Mouse (Mus musculus) intestine, embryonic 15.5 days (tissue): ENCODE results near the gene Ralgds. TPM values are rescaled to one million over a fixed set of nuclear protein-coding genes. Genes with fewer than 3 reads are reported as not detected.

Source experiments
- ATAC-seq: fragments of 200-750 bp; cut with Nextera tagmentation; 2 replicates; pipeline ENCODE4 v1.8.0; 2017; ENCODE audit warnings: moderate TSS enrichment, moderate library complexity
- H3K27ac ChIP-seq: fragments of 300-500 bp; sonication (generic); 2 replicates; pipeline ENCODE4 v1.5.1; 2015; ENCODE audit warnings: mild to moderate bottlenecking, inconsistent platforms
- H3K27me3 ChIP-seq: fragments of 300-500 bp; sonication (generic); replicated peaks from 2 replicates; pipeline ENCODE4 v1.6.1; 2015; ENCODE audit warnings: inconsistent platforms
- H3K36me3 ChIP-seq: fragments of 300-500 bp; sonication (generic); 2 replicates; pipeline ENCODE4 v1.6.1; 2015; ENCODE audit warnings: inconsistent platforms
- H3K4me1 ChIP-seq: fragments of 300-500 bp; sonication (generic); replicated peaks from 2 replicates; pipeline ENCODE4 v1.6.1; 2015; ENCODE audit warnings: inconsistent platforms
- H3K4me2 ChIP-seq: fragments of 300-500 bp; sonication (generic); replicated peaks from 2 replicates; pipeline ENCODE4 v1.6.1; 2015; ENCODE audit warnings: mild to moderate bottlenecking, inconsistent platforms
- H3K4me3 ChIP-seq: fragments of 300-500 bp; sonication (generic); replicated peaks from 2 replicates; pipeline ENCODE4 v1.5.1; 2015; ENCODE audit warnings: inconsistent platforms
- H3K9ac ChIP-seq: fragments of 300-500 bp; sonication (generic); 2 replicates; pipeline ENCODE4 v1.6.1; 2015; ENCODE audit warnings: inconsistent platforms
- H3K9me3 ChIP-seq: fragments of 300-500 bp; sonication (generic); 2 replicates; pipeline ENCODE4 v1.6.1; 2016; ENCODE audit warnings: inconsistent platforms
- WGBS: fragments of 180-500 bp; shearing (Covaris S2); methylation state at CpG from one replicate; pipeline ENCODE4 v1.1.7; 2015; 5-methylcytosine and 5-hydroxymethylcytosine counted together
- polyA plus RNA-seq: library from polyadenylated mRNA; unstranded; fragments of >200 nt; fragmentation: Nextera tagmentation; extraction: Ambion mirVana; gene quantifications from 2 replicates; pipeline ENCODE4 v1.2.1, GENCODE M21; 2015

Ralgds gene
- polyA plus RNA-seq, 1 experiment from 2014 or later: 28.3 TPM

DNA sequence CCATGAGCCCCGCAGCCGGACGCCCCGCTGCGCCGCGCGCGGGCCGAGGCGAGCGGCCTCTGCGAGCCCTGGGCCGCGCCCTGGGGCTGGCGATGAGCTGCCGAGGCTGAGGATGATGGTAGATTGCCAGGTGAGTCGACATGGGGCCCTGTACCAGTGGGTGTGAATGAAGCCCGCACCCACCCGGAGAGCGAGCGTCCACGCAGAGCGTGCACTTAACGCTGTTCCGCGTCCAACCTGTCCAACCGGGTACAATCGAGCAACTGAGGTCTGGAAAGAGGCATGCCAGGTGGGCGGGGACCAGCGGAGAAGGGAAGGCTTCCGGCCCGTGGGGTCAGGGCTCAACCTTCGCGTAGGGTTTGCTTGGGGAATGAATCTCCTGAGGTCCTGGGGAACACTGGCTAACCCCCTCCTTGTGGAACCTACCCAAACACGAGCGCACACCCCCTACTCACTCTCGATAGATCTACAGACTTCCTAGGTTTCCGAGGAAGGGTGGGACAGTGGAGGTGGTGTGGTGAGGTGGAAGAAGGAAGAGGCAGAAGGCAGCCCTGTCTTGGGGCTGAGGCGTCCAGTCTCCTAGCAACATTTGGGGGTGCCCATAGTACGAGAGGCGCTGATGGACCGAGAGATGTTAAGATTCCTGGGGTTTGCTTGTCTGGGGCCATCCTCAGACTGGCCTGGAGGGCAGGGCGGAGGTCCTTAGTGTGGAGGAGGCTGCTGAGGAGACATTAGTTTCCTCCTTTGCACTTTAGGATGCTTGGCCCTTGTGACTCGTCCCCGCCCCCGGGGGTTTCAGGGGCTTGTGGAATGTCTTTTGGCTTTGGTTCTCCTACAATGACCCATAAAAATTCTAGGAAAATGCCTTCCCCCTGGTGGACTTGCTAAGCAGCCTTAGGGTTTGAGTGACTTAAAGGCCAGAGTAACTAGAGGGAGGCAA lies 776 bp downstream of the Ralgds start:
- Histone ChIP-seq H3K4me2 (peak overlapping the region; percentile 98), H3K27ac (peak overlapping the region; percentile 78), H3K27me3 (no peaks in the 10 kb centered on the region), H3K4me1 (peaks cover 21% of the 10 kb centered on the region), H3K9ac (peak overlapping the region; percentile 81), H3K4me3 (peak overlapping the region; percentile 78), H3K36me3 (no peaks in the 10 kb centered on the region), H3K9me3 (no peaks in the 10 kb centered on the region)
- peak; percentile 61 for ATAC-seq
- WGBS: 4% methylated on average over 47 of the region's 47 CpGs

DNA sequence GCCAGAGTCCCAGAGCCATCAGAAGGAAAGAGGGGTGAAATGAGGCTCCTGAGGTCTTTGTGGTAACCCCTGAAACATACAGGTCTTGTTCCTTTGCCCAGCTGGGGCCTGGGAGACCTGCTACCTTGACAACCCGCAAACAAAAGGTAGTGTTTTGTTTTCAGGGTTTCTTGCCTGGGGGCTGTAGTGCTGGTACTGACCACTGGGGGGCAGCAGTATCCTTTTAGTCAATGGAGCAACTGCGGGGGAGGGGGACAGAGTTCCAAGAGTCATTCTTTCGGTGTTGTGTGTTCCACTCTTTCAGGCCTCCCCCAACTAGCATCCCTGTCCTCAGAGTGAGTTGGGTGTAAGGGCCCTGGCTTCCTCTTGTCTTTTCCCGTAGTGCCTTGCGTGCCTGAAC lies 1.6 kb downstream of the Ralgds start:
- no peak overlapping the region for H3K27ac ChIP-seq
- WGBS: 26% methylated on average over 5 of the region's 5 CpGs
- no peak for ATAC-seq
- no peaks in the 10 kb centered on the region for H3K9me3 ChIP-seq
- peaks cover 21% of the 10 kb centered on the region for H3K4me1 ChIP-seq
- H3K4me3 ChIP-seq: peak overlapping the region; percentile 78; the same call in 1 of the 2 replicates
- H3K4me2 ChIP-seq: peak overlapping the region; percentile 98
- no peaks in the 10 kb centered on the region for H3K27me3 ChIP-seq
- H3K9ac ChIP-seq: peak overlapping the region; percentile 81; the same call in 1 of the 2 replicates
- H3K36me3 ChIP-seq: no peaks in the 10 kb centered on the region

- H3K27ac ChIP-seq: peak overlapping the region; percentile 13; the same call in 1 of the 2 replicates
- H3K4me3 ChIP-seq: no peak overlapping the region
- no peaks in the 10 kb centered on the region for H3K9me3 ChIP-seq
- H3K4me1 ChIP-seq: peaks cover 24% of the 10 kb centered on the region
- H3K9ac ChIP-seq: no peak overlapping the region
- ATAC-seq: peak; percentile 37
- no peaks in the 10 kb centered on the region for H3K36me3 ChIP-seq
- no peak overlapping the region for H3K4me2 ChIP-seq
- WGBS: 36% methylated on average over 5 of the region's 5 CpGs
- H3K27me3 ChIP-seq: no peaks in the 10 kb centered on the region
Measured at GRCm38 (mm10) chr2:28517206-28517909, 4.4 kb downstream of the Ralgds start.

DNA sequence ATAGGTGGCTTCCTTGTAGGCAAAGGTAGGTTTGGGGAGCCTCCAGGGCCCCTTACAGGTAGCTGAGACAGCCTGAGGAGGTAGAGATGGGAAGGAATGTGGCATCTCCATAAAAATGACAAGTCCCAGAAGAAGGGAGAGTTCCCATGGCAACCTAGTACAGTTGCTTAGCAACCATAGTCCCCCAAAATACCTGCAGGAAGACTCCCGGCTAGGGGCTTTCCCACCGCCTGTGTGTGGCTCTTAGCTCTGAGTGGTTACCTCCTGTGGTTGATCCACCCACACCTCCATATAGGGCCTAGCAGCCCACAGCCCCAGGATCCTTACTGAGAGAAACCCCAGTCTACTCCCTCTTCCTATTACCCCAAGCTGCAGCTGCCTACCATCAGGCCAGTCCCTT lies 5.3 kb downstream of the Ralgds start:
- Histone ChIP-seq H3K9ac (no peak overlapping the region), H3K27ac (no peak overlapping the region), H3K4me3 (no peak overlapping the region), H3K4me1 (peaks cover 24% of the 10 kb centered on the region), H3K4me2 (no peak overlapping the region), H3K36me3 (no peaks in the 10 kb centered on the region), H3K27me3 (no peaks in the 10 kb centered on the region), H3K9me3 (no peaks in the 10 kb centered on the region)
- ATAC-seq: no peak
- WGBS: 37% methylated on average over 2 of the region's 2 CpGs

GRCm38 (mm10) chr2:28520581-28520980 lies 7.7 kb downstream of the Ralgds start:
- H3K36me3 ChIP-seq: no peaks in the 10 kb centered on the region
- peaks cover 36% of the 10 kb centered on the region for H3K4me1 ChIP-seq
- no peak overlapping the region for H3K9ac ChIP-seq
- no peaks in the 10 kb centered on the region for H3K9me3 ChIP-seq
- no peak overlapping the region for H3K4me3 ChIP-seq
- no peaks in the 10 kb centered on the region for H3K27me3 ChIP-seq
- H3K27ac ChIP-seq: no peak overlapping the region
- WGBS: 89% methylated on average over 5 of the region's 5 CpGs
- no peak overlapping the region for H3K4me2 ChIP-seq
- ATAC-seq: no peak

- ATAC-seq: no peak
- Histone ChIP-seq H3K4me3 (no peak overlapping the region), H3K9ac (no peak overlapping the region), H3K27me3 (no peaks in the 10 kb centered on the region), H3K4me1 (peaks cover 47% of the 10 kb centered on the region), H3K27ac (no peak overlapping the region), H3K4me2 (no peak overlapping the region), H3K9me3 (no peaks in the 10 kb centered on the region), H3K36me3 (no peaks in the 10 kb centered on the region)
- WGBS: 85% methylated on average over 6 of the region's 6 CpGs
Measured at GRCm38 (mm10) chr2:28521571-28522151, 8.7 kb downstream of the Ralgds start.

- WGBS: 79% methylated on average over 4 of the region's 4 CpGs
Measured at GRCm38 (mm10) chr2:28522166-28522565, 9.2 kb downstream of the Ralgds start.

DNA sequence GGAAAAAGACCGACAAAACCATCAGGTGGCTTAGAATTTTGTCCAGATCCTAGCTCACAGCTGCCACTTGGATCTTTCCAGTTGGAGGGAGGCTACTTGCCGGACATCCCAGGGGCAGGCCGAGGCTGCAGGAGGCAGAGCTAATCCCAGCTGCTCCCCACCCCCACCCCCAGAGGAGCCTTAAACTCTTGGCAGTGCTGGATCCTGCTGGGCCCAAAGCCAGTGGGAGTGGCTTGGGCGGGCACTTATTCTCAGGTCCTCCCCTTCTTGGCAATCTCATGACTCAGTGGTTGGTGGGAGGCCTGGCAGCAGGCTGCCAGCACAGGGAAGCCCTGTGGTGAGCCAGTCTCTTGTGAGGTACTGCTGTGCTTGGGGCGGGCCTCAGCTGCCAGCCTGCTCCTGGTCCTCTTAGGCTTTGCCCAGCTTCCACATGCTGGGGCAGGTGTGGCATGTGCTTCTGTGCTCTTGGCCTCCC lies 10.8 kb downstream of the Ralgds start:
- Histone ChIP-seq H3K9ac (no peak overlapping the region), H3K27ac (peak overlapping the region; percentile 54; the same call in 1 of the 2 replicates)
- peak; percentile 61 for ATAC-seq

More at GRCm38 (mm10) chr2:28522166-28522565, 9.2 kb downstream of the Ralgds start:
- H3K9me3 ChIP-seq: no peaks in the 10 kb centered on the region
- H3K4me1 ChIP-seq: peaks cover 50% of the 10 kb centered on the region
- no peak overlapping the region for H3K4me2 ChIP-seq
- no peaks in the 10 kb centered on the region for H3K27me3 ChIP-seq
- no peaks in the 10 kb centered on the region for H3K36me3 ChIP-seq
- H3K27ac ChIP-seq: no peak overlapping the region
- no peak for ATAC-seq
- H3K9ac ChIP-seq: no peak overlapping the region
- no peak overlapping the region for H3K4me3 ChIP-seq

DNA sequence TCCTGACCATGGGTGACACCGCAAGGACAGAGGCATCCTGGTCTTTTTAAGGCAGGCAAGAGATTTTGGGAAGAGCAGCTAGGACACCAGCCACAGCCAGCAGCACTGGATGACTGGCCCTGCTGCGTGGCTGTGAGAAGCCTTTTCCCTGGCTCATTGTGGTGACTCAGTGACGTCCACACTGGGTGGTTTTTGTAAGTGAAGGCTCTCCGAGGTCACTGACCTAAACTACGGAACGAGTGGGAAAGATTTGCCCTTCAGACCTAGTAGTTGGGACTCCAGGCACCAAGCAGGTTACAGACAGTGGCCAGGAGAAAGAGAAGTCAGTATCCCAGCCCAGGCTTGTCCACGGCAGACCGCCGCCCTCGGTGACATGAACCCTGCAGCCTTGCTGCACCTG lies 11.5 kb downstream of the Ralgds start:
- no peak overlapping the region for H3K4me3 ChIP-seq
- H3K9ac ChIP-seq: no peak overlapping the region
- H3K4me1 ChIP-seq: peaks cover 40% of the 10 kb centered on the region
- H3K27me3 ChIP-seq: no peaks in the 10 kb centered on the region
- H3K9me3 ChIP-seq: no peaks in the 10 kb centered on the region
- no peaks in the 10 kb centered on the region for H3K36me3 ChIP-seq
- no peak for ATAC-seq
- H3K4me2 ChIP-seq: no peak overlapping the region
- H3K27ac ChIP-seq: peak overlapping the region; percentile 54; the same call in 1 of the 2 replicates
- 80% methylated on average over 10 of the region's 10 CpGs for whole genome bisulfite sequencing

More for the DNA sequence above, 10.8 kb downstream of the Ralgds start:
- Histone ChIP-seq H3K4me1 (peaks cover 40% of the 10 kb centered on the region), H3K4me3 (no peak overlapping the region), H3K9me3 (no peaks in the 10 kb centered on the region), H3K27me3 (no peaks in the 10 kb centered on the region), H3K36me3 (no peaks in the 10 kb centered on the region), H3K4me2 (no peak overlapping the region)
- WGBS: 24% methylated on average over 5 of the region's 5 CpGs

DNA sequence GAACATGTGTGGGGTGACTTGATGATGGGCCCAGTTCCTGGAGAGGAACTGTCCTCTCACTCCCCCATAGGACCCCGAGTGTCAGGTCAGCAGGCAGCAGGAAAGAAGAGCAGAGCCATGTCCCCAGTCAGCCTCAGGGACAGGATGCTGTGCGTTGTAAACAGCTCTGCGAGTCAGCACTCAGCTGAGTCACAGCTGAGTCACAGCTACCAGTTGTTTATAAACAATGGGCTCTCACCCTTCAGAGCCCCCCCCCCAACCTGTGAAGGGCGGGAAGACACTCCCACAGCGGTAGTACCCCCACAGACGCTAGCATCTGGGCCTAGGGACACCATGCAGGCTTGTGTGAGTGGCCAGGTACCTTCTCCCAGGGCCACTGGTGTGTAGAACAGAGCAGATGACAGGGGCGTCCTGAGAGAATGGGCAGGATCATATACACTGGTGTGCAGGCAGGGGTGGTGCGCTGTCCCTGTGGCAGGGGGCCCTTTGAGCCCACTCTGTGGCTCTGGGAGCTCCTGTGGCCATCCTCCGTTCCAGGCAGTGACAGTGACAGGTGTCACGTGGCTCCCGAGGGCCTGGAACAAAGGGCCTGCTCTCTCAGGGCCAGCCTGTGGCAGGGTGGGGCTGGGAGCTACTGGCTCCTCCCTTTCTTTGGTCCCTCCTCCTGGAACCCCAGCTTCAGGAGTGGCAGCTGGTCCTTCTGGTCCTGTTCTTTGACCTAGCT lies 12.5 kb downstream of the Ralgds start:
- H3K9ac ChIP-seq: peak overlapping the region; percentile 34
- H3K9me3 ChIP-seq: no peaks in the 10 kb centered on the region
- peak overlapping the region; percentile 90 for H3K27ac ChIP-seq
- WGBS: 15% methylated on average over 11 of the region's 11 CpGs
- peak; percentile 93 for ATAC-seq
- H3K36me3 ChIP-seq: no peaks in the 10 kb centered on the region
- H3K27me3 ChIP-seq: no peaks in the 10 kb centered on the region
- peak overlapping the region; percentile 46 for H3K4me2 ChIP-seq
- H3K4me3 ChIP-seq: no peak overlapping the region
- peaks cover 44% of the 10 kb centered on the region for H3K4me1 ChIP-seq

- Histone ChIP-seq H3K4me2 (peak overlapping the region; percentile 46), H3K27ac (peak overlapping the region; percentile 90), H3K4me1 (peaks cover 44% of the 10 kb centered on the region), H3K4me3 (no peak overlapping the region), H3K9me3 (no peaks in the 10 kb centered on the region), H3K27me3 (no peaks in the 10 kb centered on the region), H3K9ac (peak overlapping the region; percentile 6), H3K36me3 (no peaks in the 10 kb centered on the region)
- WGBS: 26% methylated on average over 12 of the region's 12 CpGs
- ATAC-seq: peak; percentile 47
Measured at GRCm38 (mm10) chr2:28525943-28526876, 13.3 kb downstream of the Ralgds start.
